Mouse (Mus musculus): ENCODE measurements around the gene Il7r. TPM values are rescaled to one million over a fixed set of nuclear protein-coding genes. Genes with fewer than 3 reads are reported as not detected.
"Not testable (repeated sequence)": the region's sequence is repeated elsewhere in the genome, so short reads cannot be mapped to it uniquely, and the experiment has no call there.

Il7r gene
- 49.3 and 54.2 TPM in 2 replicates for polyA plus RNA-seq (2012; ENCODE audit: insufficient read depth, insufficient read length, missing spikeins)

DNA sequence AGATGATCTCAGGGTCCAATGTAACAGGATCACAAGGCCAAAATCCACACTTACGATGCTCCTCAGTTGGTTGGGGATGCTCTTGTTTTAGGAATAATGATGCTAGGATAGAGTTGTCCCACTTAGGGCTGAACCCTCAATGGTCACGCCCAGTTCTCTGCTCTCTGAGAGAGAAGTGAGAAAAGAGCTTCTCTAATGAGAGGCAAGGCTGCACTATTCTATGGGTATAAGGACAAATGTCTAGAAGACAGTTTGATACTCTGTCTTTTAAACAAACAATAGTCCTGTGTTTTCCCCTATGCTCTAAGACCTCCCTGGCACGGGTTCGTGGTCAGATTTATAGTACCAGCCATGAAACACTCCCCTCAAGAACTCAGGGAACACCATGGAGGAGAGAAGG lies at the start of gene Il7r:
Gene Il7r, minus strand, starts transcription at position 101 of the 400 bp plus-strand sequence.
- TF ChIP-seq CTCF (IDR thresholded peaks at IDR 0.05; ENCODE audit: low read depth, low read length) (no peak), POLR2A (IDR thresholded peaks at IDR 0.05; ENCODE audit: borderline replicate concordance, low read depth, low read length) (no peak)
- peaks cover 15% of the 10 kb centered on the region for H3K4me1 ChIP-seq (ENCODE audit: control insufficient read depth, insufficient read depth, low read length)
- peak within 1 kb of the TSS; percentile 37 for H3K27ac ChIP-seq (ENCODE audit: insufficient read depth, low read depth, low read length)
- peak within 1 kb of the TSS; percentile 24 for H3K4me3 ChIP-seq (ENCODE audit: insufficient read depth, low read length)

GRCm38 (mm10) chr15:9577303-9577702 lies 47.3 kb upstream of the Il7r start:
- Histone ChIP-seq H3K4me1 (ENCODE audit: control insufficient read depth, insufficient read depth, low read length) (peaks cover 4% of the 10 kb centered on the region), H3K4me3 (ENCODE audit: insufficient read depth, low read length) (no peak overlapping the region), H3K27ac (ENCODE audit: insufficient read depth, low read depth, low read length) (no peak overlapping the region)
- TF ChIP-seq POLR2A (IDR thresholded peaks at IDR 0.05; ENCODE audit: borderline replicate concordance, low read depth, low read length) = no peak
- no peak for TF ChIP-seq CTCF (IDR thresholded peaks at IDR 0.05; ENCODE audit: low read depth, low read length)

DNA sequence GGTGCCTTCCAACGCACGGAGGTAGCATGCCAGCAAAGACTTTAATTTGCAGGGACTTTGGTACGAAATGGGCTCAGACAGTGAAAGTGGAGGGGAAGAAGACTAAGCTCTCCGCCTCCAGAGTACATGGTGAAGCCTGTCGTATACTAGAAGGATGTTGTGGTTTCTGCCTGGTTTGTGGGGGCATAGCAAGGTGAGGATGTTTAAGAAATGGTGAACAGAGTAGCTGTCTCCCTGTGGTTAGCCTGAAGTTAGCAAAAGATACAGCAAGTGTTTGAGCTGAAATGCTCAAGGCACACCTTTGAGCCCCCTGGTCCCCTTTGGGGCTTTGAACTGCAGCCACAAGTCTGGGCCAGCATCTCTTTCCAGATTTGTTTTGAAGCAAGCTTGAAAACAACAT lies 44.8 kb upstream of the Il7r start:
- H3K4me1 ChIP-seq (ENCODE audit: control insufficient read depth, insufficient read depth, low read length) = peaks cover 16% of the 10 kb centered on the region
- TF ChIP-seq CTCF (IDR thresholded peaks at IDR 0.05; ENCODE audit: low read depth, low read length) (no peak), POLR2A (IDR thresholded peaks at IDR 0.05; ENCODE audit: borderline replicate concordance, low read depth, low read length) (no peak)
- H3K27ac ChIP-seq (ENCODE audit: insufficient read depth, low read depth, low read length) = no peak overlapping the region
- H3K4me3 ChIP-seq (ENCODE audit: insufficient read depth, low read length) = no peak overlapping the region

DNA sequence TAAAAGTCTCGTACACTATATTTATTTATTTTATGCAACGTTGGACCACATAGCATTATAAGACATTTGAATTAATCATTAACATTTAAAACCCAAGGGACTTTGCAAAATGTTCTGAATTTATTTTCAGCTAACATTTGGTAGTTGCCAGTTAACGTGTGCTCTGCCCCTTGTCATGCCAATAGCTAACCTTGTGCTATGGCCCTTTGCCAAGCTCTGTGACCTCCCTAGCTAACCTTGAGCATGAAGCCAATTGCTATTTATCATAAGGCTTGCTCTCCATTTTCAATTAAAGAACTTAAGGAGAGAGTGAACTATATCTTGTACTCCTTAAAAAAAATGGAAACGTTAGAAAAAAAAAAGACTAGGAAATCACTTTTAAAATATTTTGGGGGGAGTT lies 43.4 kb upstream of the Il7r start:
- Histone ChIP-seq H3K4me1 (ENCODE audit: control insufficient read depth, insufficient read depth, low read length) (peaks cover 16% of the 10 kb centered on the region), H3K4me3 (ENCODE audit: insufficient read depth, low read length) (no peak overlapping the region), H3K27ac (ENCODE audit: insufficient read depth, low read depth, low read length) (no peak overlapping the region)
- no peak for TF ChIP-seq POLR2A (IDR thresholded peaks at IDR 0.05; ENCODE audit: borderline replicate concordance, low read depth, low read length)
- TF ChIP-seq CTCF (IDR thresholded peaks at IDR 0.05; ENCODE audit: low read depth, low read length) = no peak

GRCm38 (mm10) chr15:9572664-9573063 lies 42.7 kb upstream of the Il7r start:
- Histone ChIP-seq H3K4me1 (ENCODE audit: control insufficient read depth, insufficient read depth, low read length) (peaks cover 16% of the 10 kb centered on the region), H3K4me3 (ENCODE audit: insufficient read depth, low read length) (no peak overlapping the region), H3K27ac (ENCODE audit: insufficient read depth, low read depth, low read length) (no peak overlapping the region)
- TF ChIP-seq CTCF (IDR thresholded peaks at IDR 0.05; ENCODE audit: low read depth, low read length) (no peak), POLR2A (IDR thresholded peaks at IDR 0.05; ENCODE audit: borderline replicate concordance, low read depth, low read length) (no peak)

DNA sequence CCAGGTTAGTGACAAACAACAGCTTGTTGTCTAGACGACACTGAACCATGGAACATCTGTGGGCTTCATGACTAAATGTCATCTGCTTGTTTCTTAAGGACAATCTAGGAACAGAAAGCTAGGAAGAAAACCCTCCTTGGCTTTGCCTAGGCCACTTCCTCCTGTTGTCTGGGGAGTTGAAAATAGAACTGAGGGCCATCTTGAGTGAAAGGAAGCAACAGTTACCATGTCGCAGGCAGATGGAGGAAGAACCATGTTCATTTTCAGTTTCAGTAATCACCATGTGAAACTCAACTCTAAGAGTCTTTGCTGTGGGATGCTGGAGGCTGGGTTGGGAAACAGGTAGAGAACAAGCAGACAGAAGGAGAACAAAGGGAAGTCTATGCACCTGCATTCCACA lies 41.9 kb upstream of the Il7r start:
- H3K27ac ChIP-seq (ENCODE audit: insufficient read depth, low read depth, low read length) = peak overlapping the region; percentile 56
- no peak overlapping the region for H3K4me3 ChIP-seq (ENCODE audit: insufficient read depth, low read length)
- TF ChIP-seq CTCF (IDR thresholded peaks at IDR 0.05; ENCODE audit: low read depth, low read length) (no peak), POLR2A (IDR thresholded peaks at IDR 0.05; ENCODE audit: borderline replicate concordance, low read depth, low read length) (no peak)
- H3K4me1 ChIP-seq (ENCODE audit: control insufficient read depth, insufficient read depth, low read length) = peaks cover 16% of the 10 kb centered on the region

GRCm38 (mm10) chr15:9567316-9567715 lies 37.3 kb upstream of the Il7r start:
- peaks cover 25% of the 10 kb centered on the region for H3K4me1 ChIP-seq (ENCODE audit: control insufficient read depth, insufficient read depth, low read length)
- TF ChIP-seq CTCF (IDR thresholded peaks at IDR 0.05; ENCODE audit: low read depth, low read length) (no peak), POLR2A (IDR thresholded peaks at IDR 0.05; ENCODE audit: borderline replicate concordance, low read depth, low read length) (no peak)
- H3K4me3 ChIP-seq (ENCODE audit: insufficient read depth, low read length) = no peak overlapping the region
- no peak overlapping the region for H3K27ac ChIP-seq (ENCODE audit: insufficient read depth, low read depth, low read length)

- TF ChIP-seq POLR2A (IDR thresholded peaks at IDR 0.05; ENCODE audit: borderline replicate concordance, low read depth, low read length) = no peak
- no peak for TF ChIP-seq CTCF (IDR thresholded peaks at IDR 0.05; ENCODE audit: low read depth, low read length)
- Histone ChIP-seq H3K4me1 (ENCODE audit: control insufficient read depth, insufficient read depth, low read length) (peaks cover 14% of the 10 kb centered on the region), H3K27ac (ENCODE audit: insufficient read depth, low read depth, low read length) (no peak overlapping the region), H3K4me3 (ENCODE audit: insufficient read depth, low read length) (no peak overlapping the region)
Measured at GRCm38 (mm10) chr15:9565396-9565795, 35.4 kb upstream of the Il7r start.

DNA sequence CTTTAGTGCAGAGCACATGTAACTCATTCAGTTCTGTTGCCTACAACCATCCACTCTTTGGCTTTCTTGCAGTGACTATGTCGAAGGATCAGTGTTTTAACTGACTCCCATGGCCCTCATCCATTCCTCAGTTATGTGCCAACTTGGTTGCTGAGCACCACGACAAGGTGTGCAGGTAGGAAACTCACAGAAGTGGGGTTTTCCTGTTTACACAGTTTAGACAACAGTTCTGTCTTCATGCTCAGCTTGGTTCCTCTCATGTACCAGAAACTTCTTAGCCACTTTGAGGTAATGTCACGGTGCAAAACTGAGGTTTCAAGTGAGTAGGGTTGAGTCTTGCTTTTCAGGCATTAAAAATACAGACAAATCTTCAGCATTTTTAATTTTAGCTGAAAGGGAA lies 34.2 kb upstream of the Il7r start:
- H3K4me3 ChIP-seq (ENCODE audit: insufficient read depth, low read length) = no peak overlapping the region
- peaks cover 12% of the 10 kb centered on the region for H3K4me1 ChIP-seq (ENCODE audit: control insufficient read depth, insufficient read depth, low read length)
- no peak overlapping the region for H3K27ac ChIP-seq (ENCODE audit: insufficient read depth, low read depth, low read length)
- TF ChIP-seq CTCF (IDR thresholded peaks at IDR 0.05; ENCODE audit: low read depth, low read length) (no peak), POLR2A (IDR thresholded peaks at IDR 0.05; ENCODE audit: borderline replicate concordance, low read depth, low read length) (no peak)

DNA sequence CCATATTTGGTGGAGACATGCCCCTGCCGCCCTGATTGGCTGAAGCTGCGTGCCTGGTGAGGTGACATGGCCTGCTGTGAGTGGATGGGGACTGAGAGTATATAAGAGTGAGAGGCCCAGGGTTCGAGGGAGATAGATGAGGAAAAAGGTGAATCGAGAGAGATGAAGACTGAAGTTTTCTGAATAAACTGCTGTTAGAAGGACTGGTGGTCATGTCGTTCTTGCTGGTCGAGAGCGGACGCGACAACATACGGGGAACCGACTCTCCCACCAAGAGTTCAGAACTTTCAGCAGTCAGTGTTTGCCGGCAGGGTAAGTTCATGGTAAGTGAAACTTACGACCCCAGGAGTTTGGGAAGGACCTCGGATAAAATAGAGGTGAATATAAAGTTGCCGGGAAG lies 27.3 kb upstream of the Il7r start:
- H3K27ac ChIP-seq (ENCODE audit: insufficient read depth, low read depth, low read length); H3K4me1 ChIP-seq (ENCODE audit: control insufficient read depth, insufficient read depth, low read length): not testable (repeated sequence)

DNA sequence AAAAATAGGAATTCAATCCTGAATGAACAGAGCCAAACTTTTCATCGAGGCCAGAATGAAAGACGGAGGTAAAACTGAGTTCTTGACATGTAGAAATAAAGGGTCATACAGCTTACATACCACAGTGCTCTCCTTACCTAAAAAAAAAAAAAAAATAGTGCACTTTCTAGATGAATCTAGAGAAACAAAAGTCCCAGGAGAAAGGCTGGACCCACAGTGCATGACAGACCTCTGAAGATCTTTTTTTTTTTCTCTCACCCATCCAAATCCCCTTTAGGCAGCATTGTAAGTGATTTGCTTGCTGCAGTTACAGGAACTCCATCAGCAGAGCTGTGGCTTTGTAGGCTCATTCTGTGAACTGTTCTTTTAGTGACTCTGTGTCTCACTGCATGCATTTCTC lies 19.0 kb upstream of the Il7r start:
- Histone ChIP-seq H3K27ac (ENCODE audit: insufficient read depth, low read depth, low read length) (no peak overlapping the region), H3K4me1 (ENCODE audit: control insufficient read depth, insufficient read depth, low read length) (no peaks in the 10 kb centered on the region), H3K4me3 (ENCODE audit: insufficient read depth, low read length) (no peak overlapping the region)
- TF ChIP-seq CTCF (IDR thresholded peaks at IDR 0.05; ENCODE audit: low read depth, low read length) (no peak), POLR2A (IDR thresholded peaks at IDR 0.05; ENCODE audit: borderline replicate concordance, low read depth, low read length) (no peak)

More for the DNA sequence above, 27.3 kb upstream of the Il7r start:
- not testable (repeated sequence) for H3K4me3 ChIP-seq (ENCODE audit: insufficient read depth, low read length)
